Mouse (Mus musculus) forebrain, embryonic 12.5 days (tissue): ENCODE measurements at regions not wholly inside any gene's neighbourhood (a gene's known extent, or its start where the extent isn't known, plus 50 kb on each side); places are given as distances from the start of the nearest gene placed in this dataset.
"Not testable (repeated sequence)": the region's sequence is repeated elsewhere in the genome, so short reads cannot be mapped to it uniquely, and the experiment has no call there.

ENCODE experiments used
- ATAC-seq: fragments of 200-750 bp; cut with Nextera tagmentation; 2 replicates; pipeline ENCODE4 v1.8.0; 2017; ENCODE audit warnings: moderate TSS enrichment; ENCODE audit not compliant: low FRiP score
- H3K27ac ChIP-seq: fragments of 300-500 bp; sonication (generic); 2 replicates; pipeline ENCODE4 v1.5.1; 2016; ENCODE audit warnings: mild to moderate bottlenecking
- H3K27me3 ChIP-seq: fragments of 300-500 bp; sonication (generic); 2 replicates; pipeline ENCODE4 v1.6.1; 2016; ENCODE audit warnings: mild to moderate bottlenecking
- H3K36me3 ChIP-seq: fragments of 300-500 bp; sonication (generic); replicated peaks from 2 replicates; pipeline ENCODE4 v1.6.1; 2016; ENCODE audit warnings: mild to moderate bottlenecking
- H3K4me1 ChIP-seq: fragments of 300-500 bp; sonication (generic); 2 replicates; pipeline ENCODE4 v1.6.1; 2016
- H3K4me2 ChIP-seq: fragments of 300-500 bp; sonication (generic); 2 replicates; pipeline ENCODE4 v1.6.1; 2016; ENCODE audit warnings: mild to moderate bottlenecking, moderate library complexity
- H3K4me3 ChIP-seq: fragments of 300-500 bp; sonication (generic); replicated peaks from 2 replicates; pipeline ENCODE4 v1.5.1; 2016; ENCODE audit warnings: mild to moderate bottlenecking
- H3K9ac ChIP-seq: fragments of 300-500 bp; sonication (generic); 2 replicates; pipeline ENCODE4 v1.6.1; 2016; ENCODE audit warnings: mild to moderate bottlenecking
- H3K9me3 ChIP-seq: fragments of 300-500 bp; sonication (generic); 2 replicates; pipeline ENCODE4 v1.6.1; 2016
- WGBS: fragments of 180-500 bp; shearing (Covaris S2); methylation state at CpG from one replicate; pipeline ENCODE4 v1.1.7; 2016; 5-methylcytosine and 5-hydroxymethylcytosine counted together

GRCm38 (mm10) chr13:20039590-20039989, 50.8 kb upstream of the Elmo1 start:
- H3K36me3 ChIP-seq: no peaks in the 10 kb centered on the region
- H3K4me1 ChIP-seq: peaks cover 7% of the 10 kb centered on the region
- H3K27ac ChIP-seq: no peak overlapping the region
- no peak overlapping the region for H3K4me2 ChIP-seq
- ATAC-seq: no peak
- H3K4me3 ChIP-seq: no peak overlapping the region
- no peak overlapping the region for H3K9ac ChIP-seq
- no peaks in the 10 kb centered on the region for H3K27me3 ChIP-seq
- 91% methylated on average over 7 of the region's 7 CpGs for WGBS
- no peaks in the 10 kb centered on the region for H3K9me3 ChIP-seq

DNA sequence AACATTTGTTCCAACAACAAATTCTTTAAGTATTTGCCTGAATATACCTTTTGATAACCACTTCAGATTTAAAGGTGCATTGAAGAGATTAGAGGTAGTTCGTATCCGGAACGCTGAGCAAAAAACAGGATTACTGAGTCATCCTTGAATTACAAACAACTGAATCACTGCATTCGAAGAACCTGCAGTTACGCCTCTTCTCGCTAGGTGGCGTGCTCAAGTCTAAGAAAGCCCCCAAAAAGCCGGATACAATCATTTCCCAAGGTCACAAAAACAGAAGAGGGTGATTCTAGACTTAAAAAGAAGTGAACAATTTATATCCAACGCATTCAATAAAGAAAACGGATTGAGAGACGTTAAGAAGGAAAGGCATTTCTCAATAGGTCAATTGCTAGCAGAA, 51.9 kb upstream of the Elmo1 start:
- ATAC-seq: no peak
- no peaks in the 10 kb centered on the region for H3K36me3 ChIP-seq
- 22% methylated on average over 11 of the region's 11 CpGs for WGBS

GRCm38 (mm10) chr13:20037436-20037835, 53.0 kb upstream of the Elmo1 start:
- H3K27me3 ChIP-seq: no peaks in the 10 kb centered on the region
- no peak overlapping the region for H3K9ac ChIP-seq
- H3K27ac ChIP-seq: no peak overlapping the region
- no peak overlapping the region for H3K4me2 ChIP-seq
- H3K4me3 ChIP-seq: no peak overlapping the region
- no peaks in the 10 kb centered on the region for H3K36me3 ChIP-seq
- WGBS: 92% methylated on average over 7 of the region's 7 CpGs
- H3K9me3 ChIP-seq: no peaks in the 10 kb centered on the region
- peaks cover 7% of the 10 kb centered on the region for H3K4me1 ChIP-seq
- ATAC-seq: no peak

More for the DNA sequence above, 51.9 kb upstream of the Elmo1 start:
- no peak overlapping the region for H3K4me3 ChIP-seq
- no peaks in the 10 kb centered on the region for H3K27me3 ChIP-seq
- H3K9ac ChIP-seq: no peak overlapping the region
- no peak overlapping the region for H3K27ac ChIP-seq
- no peaks in the 10 kb centered on the region for H3K9me3 ChIP-seq
- H3K4me1 ChIP-seq: peaks cover 7% of the 10 kb centered on the region
- no peak overlapping the region for H3K4me2 ChIP-seq

DNA sequence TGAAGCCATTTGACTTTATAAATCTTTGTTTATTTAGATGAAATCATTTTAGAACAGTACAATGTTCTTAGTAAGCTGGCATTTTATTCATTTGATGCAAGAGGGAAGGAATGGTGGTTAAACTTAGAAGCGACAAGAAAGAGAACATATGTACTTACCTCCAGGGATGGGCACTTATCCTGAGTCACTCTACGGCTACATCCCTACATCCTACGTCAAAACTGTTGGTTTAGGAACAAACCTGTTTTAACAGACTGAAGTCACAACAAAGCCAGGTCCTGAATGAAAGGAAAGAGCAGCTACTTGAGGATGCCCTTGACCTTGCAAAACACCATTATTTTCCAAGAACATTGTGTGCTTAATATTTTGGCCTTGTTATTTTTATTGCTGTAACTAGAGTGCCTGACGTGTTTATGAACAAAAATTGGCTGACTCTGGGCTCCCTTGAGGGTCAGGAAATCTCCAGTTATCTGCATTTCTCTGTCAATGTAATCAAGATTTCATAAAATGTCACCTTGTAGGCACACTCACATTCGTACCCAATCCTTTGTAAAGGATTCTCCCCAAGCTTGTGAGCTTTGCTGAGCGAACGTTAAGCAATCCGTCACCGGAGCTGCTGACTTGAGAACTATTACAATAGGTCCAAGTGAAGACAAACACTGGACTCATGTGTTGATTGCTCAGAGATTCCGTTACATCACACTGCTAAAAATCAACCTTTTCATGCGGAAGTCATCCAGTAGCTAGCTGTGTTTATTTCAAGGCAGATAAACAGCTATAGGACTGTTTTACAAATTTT, 56.3 kb upstream of the Elmo1 start:
- no peak overlapping the region for H3K27ac ChIP-seq
- WGBS: 88% methylated on average over 11 of the region's 11 CpGs
- H3K36me3 ChIP-seq: no peaks in the 10 kb centered on the region
- no peaks in the 10 kb centered on the region for H3K27me3 ChIP-seq
- no peak overlapping the region for H3K9ac ChIP-seq
- ATAC-seq: no peak
- H3K4me3 ChIP-seq: no peak overlapping the region
- H3K9me3 ChIP-seq: no peaks in the 10 kb centered on the region
- no peak overlapping the region for H3K4me2 ChIP-seq
- no peaks in the 10 kb centered on the region for H3K4me1 ChIP-seq

DNA sequence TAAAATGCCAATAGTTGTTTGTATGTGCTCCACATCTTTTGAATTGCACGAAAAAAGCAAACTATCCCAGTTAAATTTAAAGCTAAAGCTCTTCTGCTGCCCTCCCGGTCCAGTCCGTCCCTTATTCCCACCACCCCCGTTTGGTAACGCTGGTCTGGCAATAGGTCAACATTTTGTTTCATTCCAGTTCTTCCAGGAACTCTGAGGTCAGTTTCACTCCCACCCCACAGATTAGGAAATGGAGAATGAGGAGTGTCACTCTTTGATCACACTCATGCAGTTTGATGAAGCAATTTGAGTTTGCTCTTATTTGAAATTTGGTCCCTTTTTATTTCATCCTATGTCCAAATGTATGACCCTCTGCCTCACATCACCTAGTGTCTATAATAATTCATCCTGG, 58.7 kb upstream of the Elmo1 start:
- no peaks in the 10 kb centered on the region for H3K27me3 ChIP-seq
- no peaks in the 10 kb centered on the region for H3K9me3 ChIP-seq
- no peak overlapping the region for H3K9ac ChIP-seq
- H3K4me1 ChIP-seq: no peaks in the 10 kb centered on the region
- no peak overlapping the region for H3K4me2 ChIP-seq
- H3K27ac ChIP-seq: no peak overlapping the region
- ATAC-seq: no peak
- no peak overlapping the region for H3K4me3 ChIP-seq
- H3K36me3 ChIP-seq: no peaks in the 10 kb centered on the region
- 91% methylated on average over 5 of the region's 5 CpGs for WGBS

DNA sequence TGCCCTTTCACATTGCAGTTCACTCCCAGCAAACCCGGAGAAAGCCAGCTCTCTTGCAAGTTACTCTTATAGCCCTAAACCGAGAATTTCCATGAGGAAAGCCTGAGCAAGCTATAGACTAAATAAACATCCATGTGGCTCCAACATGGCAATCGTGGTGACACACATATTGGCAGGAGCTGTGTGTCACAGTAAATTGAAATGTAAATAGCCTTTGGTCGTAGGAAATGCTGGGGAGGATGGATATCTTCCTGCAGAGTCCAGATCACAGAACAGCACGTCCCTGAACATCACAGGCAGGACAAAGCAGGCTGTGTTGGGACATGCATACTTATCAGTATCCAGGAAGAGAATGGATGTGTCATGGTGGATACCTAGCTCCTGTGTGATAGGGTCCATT, 59.3 kb upstream of the Elmo1 start:
- Histone ChIP-seq H3K27ac (no peak overlapping the region), H3K4me1 (no peaks in the 10 kb centered on the region), H3K4me2 (no peak overlapping the region), H3K27me3 (no peaks in the 10 kb centered on the region), H3K9me3 (no peaks in the 10 kb centered on the region), H3K36me3 (no peaks in the 10 kb centered on the region), H3K4me3 (no peak overlapping the region), H3K9ac (no peak overlapping the region)
- no peak for ATAC-seq
- WGBS: 76% methylated on average over 5 of the region's 5 CpGs

DNA sequence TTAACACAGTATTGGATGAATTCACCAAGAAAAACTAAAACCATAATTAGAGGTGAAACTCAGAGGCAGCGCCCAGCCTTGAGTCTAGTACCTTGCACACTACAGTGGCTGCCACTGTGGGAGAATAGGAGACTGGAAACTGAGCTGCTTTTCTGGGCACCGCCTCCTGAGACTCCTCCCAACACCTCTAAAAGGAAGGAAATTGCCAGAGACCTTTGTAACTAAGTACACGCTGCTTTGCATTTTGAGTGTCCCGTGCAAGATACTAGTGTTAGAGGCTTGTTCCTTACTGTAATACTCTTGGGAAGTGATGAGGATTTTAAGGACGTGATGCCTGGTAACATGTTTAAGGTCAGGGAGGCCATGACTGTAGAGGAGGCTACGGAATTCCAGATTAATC, 63.8 kb upstream of the Elmo1 start:
- ATAC-seq: no peak
- 87% methylated on average over 6 of the region's 6 CpGs for WGBS
- H3K27me3 ChIP-seq: no peaks in the 10 kb centered on the region

GRCm38 (mm10) chr13:20016454-20016853, 73.9 kb upstream of the Elmo1 start:
- H3K4me3 ChIP-seq, H3K4me2 ChIP-seq, H3K36me3 ChIP-seq, H3K27ac ChIP-seq, H3K4me1 ChIP-seq, ATAC-seq, H3K9ac ChIP-seq, H3K27me3 ChIP-seq, H3K9me3 ChIP-seq: not testable (repeated sequence)
- WGBS: 95% methylated on average over 16 of the region's 16 CpGs

More for the DNA sequence above, 63.8 kb upstream of the Elmo1 start:
- Histone ChIP-seq H3K9ac (no peak overlapping the region), H3K36me3 (no peaks in the 10 kb centered on the region), H3K4me2 (no peak overlapping the region), H3K4me3 (no peak overlapping the region), H3K4me1 (no peaks in the 10 kb centered on the region), H3K27ac (no peak overlapping the region), H3K9me3 (no peaks in the 10 kb centered on the region)

GRCm38 (mm10) chr13:20012621-20013020, 77.8 kb upstream of the Elmo1 start:
- Histone ChIP-seq H3K36me3 (no peaks in the 10 kb centered on the region), H3K9me3 (no peaks in the 10 kb centered on the region), H3K4me1 (no peaks in the 10 kb centered on the region), H3K4me2 (no peak overlapping the region), H3K27ac (no peak overlapping the region), H3K4me3 (no peak overlapping the region), H3K27me3 (no peaks in the 10 kb centered on the region), H3K9ac (no peak overlapping the region)
- WGBS: 75% methylated on average over 3 of the region's 3 CpGs
- no peak for ATAC-seq

DNA sequence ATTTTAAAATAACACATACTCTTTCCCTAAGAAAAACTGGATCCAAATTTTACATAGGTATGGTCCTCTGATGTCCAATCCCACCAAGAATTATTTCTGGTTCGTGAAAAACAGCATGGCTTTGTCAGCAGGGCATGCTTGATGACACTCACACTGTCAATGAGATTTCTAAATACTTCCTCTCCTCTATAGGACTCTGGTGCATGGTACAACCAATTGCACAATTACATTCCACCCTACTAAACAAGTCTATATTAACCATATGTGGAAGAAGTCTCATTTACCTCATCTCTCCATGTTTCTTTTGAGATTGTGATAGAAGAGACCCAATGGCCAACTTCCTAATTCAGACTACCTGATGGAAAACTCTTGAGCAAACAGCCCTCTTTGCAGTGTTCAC, 81.2 kb upstream of the Elmo1 start:
- Histone ChIP-seq H3K4me1 (no peaks in the 10 kb centered on the region), H3K9ac (no peak overlapping the region), H3K4me3 (no peak overlapping the region), H3K27ac (no peak overlapping the region), H3K27me3 (no peaks in the 10 kb centered on the region), H3K9me3 (no peaks in the 10 kb centered on the region), H3K4me2 (no peak overlapping the region), H3K36me3 (no peaks in the 10 kb centered on the region)
- 72% methylated on average over 1 of the region's 1 CpGs for WGBS
- no peak for ATAC-seq

DNA sequence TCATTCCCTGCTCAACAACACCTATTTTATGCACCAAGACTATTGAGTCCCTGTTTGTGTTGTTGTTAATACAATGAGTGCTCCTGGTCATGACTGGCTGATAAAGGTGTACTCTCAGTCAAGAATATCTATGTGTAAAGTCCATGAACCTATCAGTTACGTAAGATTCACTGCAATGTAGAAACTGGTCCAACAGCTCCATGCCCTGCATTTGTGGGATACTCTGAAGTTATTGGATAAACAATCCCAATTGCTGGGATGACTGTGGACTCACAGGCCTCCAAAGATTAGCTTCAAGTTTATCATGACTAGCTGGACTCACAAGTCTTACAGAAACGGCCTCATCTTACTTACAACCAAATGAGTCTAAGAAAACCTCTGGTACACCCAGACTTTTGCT, 82.8 kb upstream of the Elmo1 start:
- H3K36me3 ChIP-seq: no peaks in the 10 kb centered on the region
- ATAC-seq: no peak
- no peak overlapping the region for H3K9ac ChIP-seq
- WGBS: 93% methylated on average over 2 of the region's 2 CpGs
- no peak overlapping the region for H3K27ac ChIP-seq
- no peaks in the 10 kb centered on the region for H3K27me3 ChIP-seq
- H3K4me3 ChIP-seq: no peak overlapping the region
- no peaks in the 10 kb centered on the region for H3K4me1 ChIP-seq
- no peak overlapping the region for H3K4me2 ChIP-seq
- H3K9me3 ChIP-seq: no peaks in the 10 kb centered on the region

DNA sequence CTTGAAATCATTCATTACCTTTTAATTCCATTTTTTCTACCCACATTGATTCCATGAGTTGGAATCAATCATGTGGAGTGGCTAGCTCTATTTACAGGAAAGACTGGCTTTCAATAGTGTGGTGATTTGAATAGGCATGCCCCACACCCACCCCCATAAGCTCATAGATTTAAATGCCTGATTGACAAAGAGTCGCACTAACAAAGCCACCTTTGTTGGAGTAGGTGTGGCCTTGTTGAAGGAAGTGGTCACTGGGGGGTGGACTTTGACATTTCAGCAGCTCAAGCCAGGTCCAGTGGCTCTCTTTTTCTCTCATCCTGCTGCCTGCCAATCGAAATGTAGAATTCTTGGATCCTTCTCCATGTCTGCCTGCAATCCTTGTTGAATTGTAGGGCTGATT, 92.8 kb upstream of the Elmo1 start:
- ATAC-seq: no peak
- H3K4me3 ChIP-seq: no peak overlapping the region
- 64% methylated on average over 2 of the region's 2 CpGs for WGBS
- no peak overlapping the region for H3K4me2 ChIP-seq
- H3K4me1 ChIP-seq: no peaks in the 10 kb centered on the region
- no peaks in the 10 kb centered on the region for H3K9me3 ChIP-seq
- no peaks in the 10 kb centered on the region for H3K36me3 ChIP-seq
- no peak overlapping the region for H3K9ac ChIP-seq
- no peak overlapping the region for H3K27ac ChIP-seq
- no peaks in the 10 kb centered on the region for H3K27me3 ChIP-seq

- H3K9ac ChIP-seq: no peak overlapping the region
- no peaks in the 10 kb centered on the region for H3K9me3 ChIP-seq
- no peaks in the 10 kb centered on the region for H3K36me3 ChIP-seq
- no peaks in the 10 kb centered on the region for H3K27me3 ChIP-seq
- H3K27ac ChIP-seq: no peak overlapping the region
- peaks cover 3% of the 10 kb centered on the region; the same call in 1 of the 2 replicates for H3K4me1 ChIP-seq
- H3K4me2 ChIP-seq: no peak overlapping the region
- no peak for ATAC-seq
- no peak overlapping the region for H3K4me3 ChIP-seq
These were observed 114.8 kb upstream of the Elmo1 start for GRCm38 (mm10) chr13:19975621-19976020.
